Mouse (Mus musculus): Measurements from ENCODE around the gene Dync2li1. TPM values are rescaled to one million over a fixed set of nuclear protein-coding genes. Genes with fewer than 3 reads are reported as not detected.

Dync2li1 gene
- polyA plus RNA-seq, 1 experiment from 2014 or later, result 26.8 TPM

DNA sequence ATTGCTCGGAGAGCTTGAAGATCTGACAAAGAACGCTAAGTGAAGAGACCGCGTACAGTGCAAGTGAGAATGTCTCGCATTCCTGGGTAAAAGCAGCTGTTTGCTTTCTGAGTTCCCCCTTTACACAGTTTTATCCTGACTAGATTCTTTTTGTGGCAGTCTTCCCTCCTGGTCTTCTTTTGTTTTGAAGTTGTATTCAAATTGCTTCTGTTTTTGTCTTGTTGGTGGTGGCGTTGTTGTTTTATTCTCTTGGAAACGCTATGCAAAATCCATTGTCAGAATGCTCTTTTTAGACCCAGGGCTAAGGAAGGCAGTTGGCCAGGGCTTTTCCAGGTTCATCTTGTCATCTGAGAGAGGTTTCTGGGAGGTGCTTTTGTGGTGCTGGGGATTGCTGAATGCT, 29.8 kb upstream of the Dync2li1 start:
- 0 out of 2 replicates have a peak overlapping the region, but pooled peaks have one; percentile 10 for H3K4me2 ChIP-seq
- peaks cover 25% of the 10 kb centered on the region for H3K36me3 ChIP-seq
- H3K9ac ChIP-seq, result no peak overlapping the region
- 33% methylated on average over 7 of the region's 7 CpGs for WGBS
- H3K27ac ChIP-seq, result peak overlapping the region; percentile 61
- H3K27me3 ChIP-seq, result no peaks in the 10 kb centered on the region
- ATAC-seq (ENCODE audit: insufficient number of reproducible peaks, low FRiP score, low TSS enrichment, low read depth), result no peak
- no peaks in the 10 kb centered on the region for H3K9me3 ChIP-seq
- H3K4me1 ChIP-seq, result peaks cover 42% of the 10 kb centered on the region
- no peak overlapping the region for H3K4me3 ChIP-seq

- Histone ChIP-seq H3K27me3 (no peaks in the 10 kb centered on the region), H3K27ac (no peak overlapping the region), H3K4me3 (no peak overlapping the region), H3K36me3 (peaks cover 15% of the 10 kb centered on the region), H3K4me2 (no peak overlapping the region), H3K9ac (no peak overlapping the region), H3K9me3 (no peaks in the 10 kb centered on the region), H3K4me1 (peaks cover 44% of the 10 kb centered on the region)
- WGBS, result 90% methylated on average over 12 of the region's 12 CpGs
- ATAC-seq (ENCODE audit: insufficient number of reproducible peaks, low FRiP score, low TSS enrichment, low read depth), result no peak
Observed at GRCm38 (mm10) chr17:84597859-84598258, 28.4 kb upstream of the Dync2li1 start.

GRCm38 (mm10) chr17:84598928-84599327, 27.4 kb upstream of the Dync2li1 start:
- H3K4me2 ChIP-seq, result no peak overlapping the region
- H3K9ac ChIP-seq, result no peak overlapping the region
- no peak overlapping the region for H3K27ac ChIP-seq
- H3K4me1 ChIP-seq, result peaks cover 44% of the 10 kb centered on the region
- WGBS, result 44% methylated on average over 7 of the region's 7 CpGs
- no peaks in the 10 kb centered on the region for H3K27me3 ChIP-seq
- no peaks in the 10 kb centered on the region for H3K9me3 ChIP-seq
- peaks cover 11% of the 10 kb centered on the region for H3K36me3 ChIP-seq
- ATAC-seq (ENCODE audit: insufficient number of reproducible peaks, low FRiP score, low TSS enrichment, low read depth), result peak; percentile 58; the same call in 1 of the 2 replicates
- H3K4me3 ChIP-seq, result no peak overlapping the region

DNA sequence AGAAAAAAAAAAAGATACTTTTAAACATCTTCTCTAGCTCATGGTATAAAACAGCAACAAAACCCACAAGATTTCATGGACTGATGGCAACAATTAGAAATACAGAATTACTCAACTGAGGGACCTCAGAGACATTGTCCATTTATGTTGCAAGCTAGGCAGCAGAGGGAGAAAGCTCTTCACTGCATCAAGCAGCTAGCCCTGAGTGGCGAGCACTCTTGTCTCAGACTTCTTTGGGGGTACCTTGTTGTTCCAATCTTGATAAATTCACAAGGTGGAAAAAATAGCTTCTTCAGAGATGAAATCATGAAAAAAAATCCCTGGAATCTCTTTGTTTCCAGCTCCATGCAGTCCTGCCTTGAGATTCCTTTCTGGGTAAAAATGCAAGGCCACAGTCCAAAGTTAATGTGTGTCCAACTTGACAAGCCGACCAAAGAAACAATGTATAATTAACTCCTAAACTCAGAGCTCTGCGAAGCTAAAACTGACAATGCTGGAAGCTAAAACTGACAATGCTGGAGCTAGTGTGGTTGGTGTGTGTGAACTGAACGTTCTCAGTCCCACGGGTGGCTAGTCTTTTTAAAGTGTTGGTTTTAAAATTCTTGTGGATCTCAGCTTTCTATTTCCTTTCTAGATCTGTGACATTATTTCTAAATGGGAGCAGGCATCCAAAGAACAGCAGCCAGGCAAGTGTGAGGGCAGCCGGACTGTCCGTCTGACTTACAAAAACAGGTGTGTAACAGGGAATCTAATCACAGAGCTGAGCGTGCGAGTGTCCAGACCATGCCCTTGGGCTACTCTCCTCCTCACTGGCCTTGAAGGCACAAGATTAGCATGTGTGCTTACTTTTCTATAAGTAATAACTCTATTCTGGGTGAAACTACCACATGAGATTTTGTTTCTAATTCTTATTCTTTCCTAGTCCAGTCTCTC, 26.0 kb upstream of the Dync2li1 start:
- no peak overlapping the region for H3K4me2 ChIP-seq
- no peak overlapping the region for H3K9ac ChIP-seq
- peaks cover 13% of the 10 kb centered on the region for H3K36me3 ChIP-seq
- 52% methylated on average over 9 of the region's 9 CpGs for WGBS
- H3K27ac ChIP-seq, result peak overlapping the region; percentile 59
- H3K27me3 ChIP-seq, result no peaks in the 10 kb centered on the region
- no peak overlapping the region for H3K4me3 ChIP-seq
- H3K4me1 ChIP-seq, result peaks cover 42% of the 10 kb centered on the region
- no peaks in the 10 kb centered on the region for H3K9me3 ChIP-seq
- ATAC-seq (ENCODE audit: insufficient number of reproducible peaks, low FRiP score, low TSS enrichment, low read depth), result no peak

DNA sequence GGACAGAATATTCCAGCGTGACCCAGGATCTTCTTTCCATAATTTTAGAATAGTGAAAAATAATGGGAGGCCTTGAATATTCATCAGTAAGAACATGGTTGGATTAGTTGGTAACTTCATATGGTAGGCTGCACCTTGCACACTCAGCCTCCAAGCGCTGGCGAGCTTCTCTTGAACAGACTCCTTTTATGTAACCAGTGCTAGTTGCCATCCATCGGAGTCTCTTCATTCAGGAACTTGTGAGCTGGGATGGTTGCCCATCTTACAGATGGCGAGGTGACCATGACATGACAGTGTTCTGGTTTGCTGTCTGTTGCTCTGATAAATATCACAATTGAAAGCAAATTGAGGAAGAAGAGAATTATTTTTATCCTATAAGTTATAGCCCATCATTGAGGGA, 24.5 kb upstream of the Dync2li1 start:
- ATAC-seq (ENCODE audit: insufficient number of reproducible peaks, low FRiP score, low TSS enrichment, low read depth), result no peak
- Histone ChIP-seq H3K4me1 (peaks cover 31% of the 10 kb centered on the region), H3K9ac (no peak overlapping the region), H3K27me3 (no peaks in the 10 kb centered on the region), H3K9me3 (no peaks in the 10 kb centered on the region), H3K4me2 (no peak overlapping the region), H3K27ac (peak overlapping the region; percentile 39), H3K36me3 (0 out of 2 replicates have a peak, but pooled peaks cover 14% of the 10 kb centered on the region), H3K4me3 (no peak overlapping the region)
- 68% methylated on average over 5 of the region's 5 CpGs for WGBS

DNA sequence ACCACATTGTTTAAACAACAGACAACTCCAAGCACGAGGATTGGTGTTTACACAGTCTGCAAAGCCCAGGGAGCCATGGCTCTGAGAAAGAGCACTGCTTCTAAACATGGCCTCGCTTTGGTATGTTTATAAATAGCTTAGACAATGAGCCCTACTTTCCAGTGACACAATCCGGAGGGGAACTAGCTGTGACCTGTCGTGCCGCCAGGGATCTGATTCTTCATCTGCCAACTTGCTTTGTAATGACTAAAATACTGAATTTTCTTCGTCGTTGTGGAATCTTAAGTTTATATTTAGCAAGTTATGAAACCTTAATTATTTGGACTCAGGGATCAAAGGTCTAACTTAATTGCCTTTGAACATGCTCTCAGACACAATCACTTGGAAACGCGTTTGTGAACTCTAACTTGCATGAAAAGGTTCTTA, 23.1 kb upstream of the Dync2li1 start:
- Histone ChIP-seq H3K4me3 (no peak overlapping the region), H3K9me3 (no peaks in the 10 kb centered on the region), H3K4me1 (peaks cover 27% of the 10 kb centered on the region), H3K9ac (no peak overlapping the region), H3K27me3 (no peaks in the 10 kb centered on the region), H3K4me2 (no peak overlapping the region), H3K27ac (no peak overlapping the region), H3K36me3 (peaks cover 24% of the 10 kb centered on the region)
- no peak for ATAC-seq (ENCODE audit: insufficient number of reproducible peaks, low FRiP score, low TSS enrichment, low read depth)
- 51% methylated on average over 9 of the region's 9 CpGs for WGBS

- no peak for ATAC-seq (ENCODE audit: insufficient number of reproducible peaks, low FRiP score, low TSS enrichment, low read depth)
- WGBS, result 84% methylated on average over 10 of the region's 10 CpGs
- 0 out of 2 replicates have a peak overlapping the region, but pooled peaks have one; percentile 7 for H3K27ac ChIP-seq
- no peaks in the 10 kb centered on the region for H3K27me3 ChIP-seq
- peaks cover 26% of the 10 kb centered on the region for H3K36me3 ChIP-seq
- H3K4me1 ChIP-seq, result peaks cover 26% of the 10 kb centered on the region
- H3K9me3 ChIP-seq, result no peaks in the 10 kb centered on the region
- no peak overlapping the region for H3K9ac ChIP-seq
- no peak overlapping the region for H3K4me3 ChIP-seq
- H3K4me2 ChIP-seq, result no peak overlapping the region
Observed at GRCm38 (mm10) chr17:84603709-84604420, 22.4 kb upstream of the Dync2li1 start.

DNA sequence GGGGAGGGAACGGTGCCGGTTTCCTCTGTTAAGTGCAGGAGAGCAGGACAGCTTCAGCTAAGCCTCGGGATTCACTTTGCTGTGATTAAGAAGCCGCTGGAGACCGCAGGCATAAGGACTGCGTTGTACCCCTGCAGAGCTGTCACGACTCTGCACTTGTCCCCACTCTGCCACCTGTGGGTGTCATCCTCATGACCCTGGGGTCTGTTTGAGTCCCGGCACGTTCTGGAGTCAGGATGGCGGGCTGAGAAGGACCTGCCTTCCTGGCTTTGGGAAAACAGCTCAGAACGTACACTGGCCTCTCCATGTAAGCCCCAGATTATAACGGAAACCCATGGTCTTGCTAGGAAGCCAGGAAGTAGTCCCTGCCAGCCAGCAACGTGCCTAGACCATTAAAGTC, 19.3 kb upstream of the Dync2li1 start:
- 56% methylated on average over 13 of the region's 13 CpGs for WGBS
- H3K4me2 ChIP-seq, result no peak overlapping the region
- H3K36me3 ChIP-seq, result peaks cover 33% of the 10 kb centered on the region
- no peaks in the 10 kb centered on the region for H3K9me3 ChIP-seq
- no peaks in the 10 kb centered on the region; the same call in 1 of the 2 replicates for H3K4me1 ChIP-seq
- no peaks in the 10 kb centered on the region for H3K27me3 ChIP-seq
- ATAC-seq (ENCODE audit: insufficient number of reproducible peaks, low FRiP score, low TSS enrichment, low read depth), result no peak
- no peak overlapping the region for H3K4me3 ChIP-seq
- H3K27ac ChIP-seq, result no peak overlapping the region
- no peak overlapping the region for H3K9ac ChIP-seq

DNA sequence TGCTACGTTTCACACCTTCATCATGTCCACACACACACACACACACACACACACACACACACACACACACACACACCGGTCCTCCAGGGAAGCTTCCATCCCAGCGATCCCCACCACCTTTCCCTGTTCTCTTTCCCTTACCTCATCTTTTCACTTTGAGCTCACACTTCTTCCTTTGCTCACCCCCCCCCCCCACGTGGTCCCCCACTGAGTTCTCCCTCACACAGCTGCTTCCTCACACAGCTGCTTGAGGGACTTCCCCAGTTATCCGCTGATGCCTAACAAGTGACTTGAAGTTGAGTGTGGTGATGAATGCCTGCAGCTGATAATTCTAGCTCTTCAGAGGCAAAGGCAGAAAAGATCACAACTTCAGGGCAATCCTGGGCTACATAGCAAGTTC, 18.7 kb upstream of the Dync2li1 start:
- H3K27me3 ChIP-seq, result no peaks in the 10 kb centered on the region
- ATAC-seq (ENCODE audit: insufficient number of reproducible peaks, low FRiP score, low TSS enrichment, low read depth), result no peak
- H3K4me3 ChIP-seq, result no peak overlapping the region
- H3K27ac ChIP-seq, result no peak overlapping the region
- H3K4me2 ChIP-seq, result no peak overlapping the region
- H3K9me3 ChIP-seq, result no peaks in the 10 kb centered on the region
- H3K9ac ChIP-seq, result no peak overlapping the region
- no peaks in the 10 kb centered on the region for H3K4me1 ChIP-seq
- 65% methylated on average over 5 of the region's 5 CpGs for WGBS
- peaks cover 34% of the 10 kb centered on the region for H3K36me3 ChIP-seq

DNA sequence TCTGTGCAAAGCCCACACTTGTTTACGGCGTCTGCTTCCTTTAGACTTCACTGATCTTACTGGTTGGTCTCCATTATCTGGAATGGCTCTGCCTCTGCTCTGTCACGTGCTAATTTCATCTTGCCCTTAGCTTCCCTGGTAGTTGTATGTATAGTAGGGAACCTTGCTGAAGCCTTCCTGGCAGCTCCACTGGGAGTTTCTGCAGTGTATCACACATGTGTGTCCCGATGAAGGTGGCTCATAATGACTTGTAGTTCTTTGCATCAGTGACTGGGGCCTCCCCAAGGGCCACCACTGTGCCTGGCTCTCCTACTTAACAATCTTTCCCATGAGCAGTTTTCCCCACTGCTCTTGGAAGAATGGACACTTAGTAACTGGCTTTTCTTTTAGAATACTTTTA, 17.7 kb upstream of the Dync2li1 start:
- ATAC-seq (ENCODE audit: insufficient number of reproducible peaks, low FRiP score, low TSS enrichment, low read depth), result no peak
- 73% methylated on average over 4 of the region's 4 CpGs for WGBS
- H3K36me3 ChIP-seq, result peaks cover 38% of the 10 kb centered on the region

GRCm38 (mm10) chr17:84611500-84611899, 14.8 kb upstream of the Dync2li1 start:
- Histone ChIP-seq H3K4me2 (no peak overlapping the region), H3K36me3 (peaks cover 43% of the 10 kb centered on the region), H3K4me3 (no peak overlapping the region), H3K9ac (no peak overlapping the region), H3K27me3 (no peaks in the 10 kb centered on the region), H3K9me3 (no peaks in the 10 kb centered on the region), H3K27ac (no peak overlapping the region), H3K4me1 (no peaks in the 10 kb centered on the region)
- ATAC-seq (ENCODE audit: insufficient number of reproducible peaks, low FRiP score, low TSS enrichment, low read depth), result no peak
- WGBS, result 62% methylated on average over 9 of the region's 9 CpGs

More for the DNA sequence above, 17.7 kb upstream of the Dync2li1 start:
- H3K4me1 ChIP-seq, result no peaks in the 10 kb centered on the region
- H3K27me3 ChIP-seq, result no peaks in the 10 kb centered on the region
- no peak overlapping the region for H3K9ac ChIP-seq
- H3K4me2 ChIP-seq, result no peak overlapping the region
- no peak overlapping the region for H3K4me3 ChIP-seq
- no peaks in the 10 kb centered on the region for H3K9me3 ChIP-seq
- H3K27ac ChIP-seq, result no peak overlapping the region

DNA sequence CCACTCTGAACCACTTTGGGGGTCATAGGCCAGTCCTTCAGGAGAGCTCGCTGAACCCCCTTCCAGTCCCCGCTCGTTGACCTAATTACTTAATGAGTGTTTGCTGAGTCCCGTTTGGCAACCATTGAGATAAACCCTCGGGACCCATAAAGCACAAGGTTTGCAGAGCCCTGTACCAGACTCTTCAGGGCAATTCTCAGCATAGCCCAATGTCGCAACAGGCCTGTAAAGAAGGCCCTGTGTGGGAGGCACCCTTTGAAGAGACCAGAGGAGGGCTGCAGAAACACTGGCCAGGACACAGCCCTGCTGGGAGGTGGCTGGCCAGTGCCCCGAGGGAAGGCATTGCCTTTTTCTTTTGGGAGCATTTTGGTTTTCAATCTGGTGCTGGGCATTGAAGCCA, 14.3 kb upstream of the Dync2li1 start:
- H3K9ac ChIP-seq, result no peak overlapping the region
- no peaks in the 10 kb centered on the region for H3K27me3 ChIP-seq
- no peak overlapping the region; the same call in 1 of the 2 replicates for H3K27ac ChIP-seq
- no peaks in the 10 kb centered on the region for H3K9me3 ChIP-seq
- H3K4me3 ChIP-seq, result no peak overlapping the region
- whole genome bisulfite sequencing, result 35% methylated on average over 7 of the region's 7 CpGs
- no peak overlapping the region for H3K4me2 ChIP-seq
- no peaks in the 10 kb centered on the region for H3K4me1 ChIP-seq
- peaks cover 41% of the 10 kb centered on the region for H3K36me3 ChIP-seq
- no peak for ATAC-seq (ENCODE audit: insufficient number of reproducible peaks, low FRiP score, low TSS enrichment, low read depth)
